Mouse (Mus musculus): ENCODE measurements around the gene Mxra7.

- TF ChIP-seq CTCF (IDR thresholded peaks at IDR 0.05; ENCODE audit: borderline replicate concordance, insufficient read depth, low read length): no peak
- TF ChIP-seq POLR2A (IDR thresholded peaks at IDR 0.05; ENCODE audit: low read depth, low read length): no peak
These were observed 17.3 kb downstream of the Mxra7 start for GRCm38 (mm10) chr11:116810528-116810927.

Measured in embryonic fibroblast, embryonic 13.5 days (primary cell).